Mouse (Mus musculus) testis, postnatal 10 days (tissue): ENCODE measurements at regions not wholly inside any gene's neighbourhood (a gene's known extent, or its start where the extent isn't known, plus 50 kb on each side); places are given as distances from the start of the nearest gene placed in this dataset.
"Not testable (repeated sequence)": the region's sequence is repeated elsewhere in the genome, so short reads cannot be mapped to it uniquely, and the experiment has no call there.

Experiments
- DNase-seq: peaks from one replicate; pipeline ENCODE4 v3.0.0; 2021; ENCODE audit warnings: low spot score

GRCm38 (mm10) chr5:96898120-96898672 lies 99.3 kb upstream of the Bmp2k start:
- DNase-seq = no peak

GRCm38 (mm10) chr5:96898695-96899094 lies 98.8 kb upstream of the Bmp2k start:
- DNase-seq = no peak

- DNase-seq = peak; percentile 52
Observed at GRCm38 (mm10) chr5:96905572-96906271, 91.8 kb upstream of the Bmp2k start.

- not testable (repeated sequence) for DNase-seq
Observed at GRCm38 (mm10) chr5:96908371-96908770, 89.1 kb upstream of the Bmp2k start.

GRCm38 (mm10) chr5:96909218-96909617 lies 88.3 kb upstream of the Bmp2k start:
- DNase-seq = no peak

- no peak for DNase-seq
Observed at GRCm38 (mm10) chr5:96911550-96912253, 85.8 kb upstream of the Bmp2k start.

- DNase-seq = no peak
Observed at GRCm38 (mm10) chr5:96912254-96912635, 85.2 kb upstream of the Bmp2k start.

- no peak for DNase-seq
Observed at GRCm38 (mm10) chr5:96912781-96913180, 84.7 kb upstream of the Bmp2k start.

- no peak for DNase-seq
Observed at GRCm38 (mm10) chr5:96913711-96914110, 83.8 kb upstream of the Bmp2k start.

- DNase-seq = no peak
Observed at GRCm38 (mm10) chr5:96914696-96915404, 82.6 kb upstream of the Bmp2k start.

- DNase-seq = no peak
Observed at GRCm38 (mm10) chr5:96916897-96917296, 80.6 kb upstream of the Bmp2k start.

GRCm38 (mm10) chr5:96917596-96918258 lies 79.8 kb upstream of the Bmp2k start:
- DNase-seq = peak; percentile 32

GRCm38 (mm10) chr5:96919149-96919548 lies 78.3 kb upstream of the Bmp2k start:
- no peak for DNase-seq

- DNase-seq = peak; percentile 26
Observed at GRCm38 (mm10) chr5:96921037-96921436, 76.5 kb upstream of the Bmp2k start.

- DNase-seq = no peak
Observed at GRCm38 (mm10) chr5:96921511-96921910, 76.0 kb upstream of the Bmp2k start.

- DNase-seq = peak; percentile 42
Observed at GRCm38 (mm10) chr5:96921973-96922715, 75.3 kb upstream of the Bmp2k start.

- DNase-seq = no peak
Observed at GRCm38 (mm10) chr5:96922716-96923076, 74.8 kb upstream of the Bmp2k start.

- no peak for DNase-seq
Observed at GRCm38 (mm10) chr5:96923526-96923925, 74.0 kb upstream of the Bmp2k start.

GRCm38 (mm10) chr5:96924736-96925429 lies 72.6 kb upstream of the Bmp2k start:
- DNase-seq = peak; percentile 22

- peak; percentile 12 for DNase-seq
Observed at GRCm38 (mm10) chr5:96925943-96926342, 71.5 kb upstream of the Bmp2k start.

GRCm38 (mm10) chr5:96931091-96931490 lies 66.4 kb upstream of the Bmp2k start:
- DNase-seq = no peak
